Mouse (Mus musculus) thymus, postnatal 0 days (tissue): ENCODE measurements at regions not wholly inside any gene's neighbourhood (a gene's known extent, or its start where the extent isn't known, plus 50 kb on each side); places are given as distances from the start of the nearest gene placed in this dataset.

Source experiments
- DNase-seq: peaks from one replicate; pipeline ENCODE4 v3.0.0-alpha.2; 2015; ENCODE audit warnings: low spot score

GRCm38 (mm10) chr6:141134176-141134575 lies 114.9 kb upstream of the Pde3a start:
- DNase-seq, result no peak

DNA sequence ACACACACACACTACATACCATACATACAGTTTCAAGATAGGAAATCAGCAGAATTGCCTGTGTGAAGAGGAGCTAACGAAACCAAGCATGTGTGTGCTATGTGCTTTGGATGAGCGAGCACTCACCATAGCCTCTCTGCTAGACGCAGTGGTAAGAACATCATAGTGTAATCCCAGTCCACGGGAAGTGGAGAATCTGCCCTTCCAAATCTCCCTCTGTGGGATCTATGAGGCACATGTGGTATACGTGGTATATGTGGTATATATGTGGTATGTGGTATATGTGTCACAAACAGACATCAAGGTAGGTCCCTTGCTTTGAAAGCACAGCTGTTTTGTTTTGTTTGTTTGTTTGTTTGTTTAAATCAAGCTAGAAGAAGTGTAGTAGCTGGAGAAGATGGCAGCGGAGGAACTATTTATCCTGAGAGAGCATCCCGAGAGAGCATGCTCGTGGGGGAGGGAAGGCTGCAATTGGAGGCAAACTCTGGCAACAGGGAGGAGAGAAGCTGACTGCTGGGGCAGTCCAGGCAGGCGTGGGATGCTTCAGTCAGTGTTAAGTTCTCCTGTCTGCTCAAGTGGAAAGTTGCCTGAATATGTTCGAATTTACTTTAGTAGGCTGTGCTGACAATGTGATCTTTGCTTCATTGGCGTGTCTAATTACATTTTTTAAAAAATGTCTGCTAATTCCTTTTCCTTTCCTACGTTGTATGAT lies 112.2 kb upstream of the Pde3a start:
- no peak for DNase-seq

- DNase-seq, result no peak
Measured at GRCm38 (mm10) chr6:141141016-141141415, 108.1 kb upstream of the Pde3a start.

DNA sequence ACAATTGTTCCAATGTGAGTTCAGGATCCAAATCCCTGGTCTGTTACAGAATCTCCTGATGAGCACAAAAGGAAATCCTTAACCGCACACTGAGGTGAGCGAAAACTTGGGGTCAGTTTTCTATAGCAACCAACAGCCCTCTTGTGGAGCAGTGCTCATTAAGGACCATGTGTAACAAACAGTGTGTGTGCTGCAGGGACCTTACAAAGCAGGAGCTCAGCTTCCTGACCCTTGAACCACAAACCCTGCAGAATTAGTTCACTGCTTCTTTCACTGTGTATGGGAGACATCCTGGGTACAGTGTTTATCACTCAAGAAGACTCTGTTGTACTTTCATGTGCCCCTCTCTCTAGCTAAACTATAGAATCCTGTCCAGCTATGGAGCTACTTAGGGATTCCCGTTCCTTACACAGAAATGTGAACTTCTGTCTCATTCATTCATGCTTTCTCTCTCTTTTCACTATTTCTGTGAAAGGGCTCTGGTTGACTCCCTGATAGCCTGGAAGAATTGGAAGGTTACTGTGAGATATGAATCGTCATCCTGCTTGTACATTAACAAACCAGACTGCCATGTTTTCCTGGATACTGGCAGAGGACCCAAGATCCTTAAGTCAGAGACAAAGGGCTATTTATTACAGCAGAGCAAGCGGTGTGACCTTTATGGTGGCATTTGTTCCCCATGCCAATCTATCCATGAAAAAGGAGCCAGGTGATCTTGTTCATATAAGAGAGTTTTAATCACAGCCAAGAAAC lies 100.5 kb upstream of the Pde3a start:
- no peak for DNase-seq

- DNase-seq, result no peak
Measured at GRCm38 (mm10) chr6:141149170-141149917, 99.7 kb upstream of the Pde3a start.

- no peak for DNase-seq
Measured at GRCm38 (mm10) chr6:141159326-141159725, 89.7 kb upstream of the Pde3a start.

DNA sequence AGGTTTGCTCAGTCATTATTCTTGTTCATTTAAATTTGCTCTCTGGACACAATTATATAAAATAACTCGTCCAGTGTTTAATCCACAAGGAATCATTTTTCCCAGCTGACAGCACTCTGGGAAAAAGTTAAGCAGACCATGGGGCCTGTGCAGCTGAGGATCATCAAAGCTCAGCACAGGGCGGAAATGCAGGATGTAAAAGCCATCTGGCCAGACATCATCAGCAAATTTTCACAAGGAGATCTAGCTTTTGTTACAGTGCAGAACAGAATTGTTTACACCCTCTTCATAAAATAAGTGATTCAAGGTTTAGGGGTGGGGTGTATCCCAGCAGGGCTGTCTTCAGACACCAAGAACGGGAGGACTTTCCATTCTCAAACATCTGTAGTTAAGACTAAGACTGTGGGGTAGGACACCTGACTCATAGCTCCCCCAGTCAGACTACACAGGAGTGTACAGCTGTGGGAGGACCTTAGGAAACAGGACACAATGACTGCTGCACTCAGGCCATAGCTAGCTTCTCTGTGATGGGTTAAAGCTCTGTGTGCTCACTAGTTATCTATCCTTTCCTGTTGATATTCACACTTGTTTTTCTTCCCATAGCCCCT lies 87.3 kb upstream of the Pde3a start:
- DNase-seq, result no peak

DNA sequence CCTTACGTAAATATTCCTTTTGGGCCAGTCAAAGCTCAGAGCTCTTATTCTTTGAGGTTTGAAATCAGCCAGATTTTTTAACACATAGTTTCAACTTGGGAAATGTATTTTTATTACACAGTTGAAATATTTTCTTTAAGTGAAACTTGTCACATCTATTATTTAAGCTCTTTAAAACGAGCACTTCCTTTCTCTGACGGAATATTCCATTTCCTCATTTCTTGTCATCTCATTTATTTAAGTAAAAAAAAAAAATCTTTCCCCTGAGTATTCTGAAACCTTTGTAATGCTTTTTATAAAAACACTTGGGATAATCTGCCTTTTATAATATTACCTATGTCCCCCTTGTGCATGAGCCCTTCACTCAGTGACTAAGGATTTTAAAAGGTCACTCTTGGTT lies 81.8 kb upstream of the Pde3a start:
- DNase-seq, result no peak

GRCm38 (mm10) chr6:141168356-141168755 lies 80.7 kb upstream of the Pde3a start:
- no peak for DNase-seq

DNA sequence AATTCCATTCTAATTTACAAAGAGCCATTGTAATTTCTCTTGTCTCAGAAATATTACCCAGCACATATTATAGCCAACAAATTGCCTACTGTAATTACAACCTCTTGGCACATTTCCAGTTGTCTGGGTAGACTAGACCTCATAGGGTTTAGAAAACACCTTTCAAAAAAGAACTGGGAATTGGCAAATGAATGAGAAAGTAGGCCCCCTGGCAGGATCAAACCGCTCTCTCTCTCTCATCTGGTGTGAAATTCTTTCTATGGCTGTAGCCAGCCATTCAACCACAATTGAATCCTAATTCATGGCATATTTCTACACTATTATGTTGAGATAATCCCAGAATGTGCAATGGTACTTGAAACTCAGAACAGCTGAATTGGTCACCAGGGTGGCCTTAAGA lies 65.3 kb upstream of the Pde3a start:
- DNase-seq, result no peak

GRCm38 (mm10) chr6:141188036-141188435 lies 61.0 kb upstream of the Pde3a start:
- DNase-seq, result no peak

DNA sequence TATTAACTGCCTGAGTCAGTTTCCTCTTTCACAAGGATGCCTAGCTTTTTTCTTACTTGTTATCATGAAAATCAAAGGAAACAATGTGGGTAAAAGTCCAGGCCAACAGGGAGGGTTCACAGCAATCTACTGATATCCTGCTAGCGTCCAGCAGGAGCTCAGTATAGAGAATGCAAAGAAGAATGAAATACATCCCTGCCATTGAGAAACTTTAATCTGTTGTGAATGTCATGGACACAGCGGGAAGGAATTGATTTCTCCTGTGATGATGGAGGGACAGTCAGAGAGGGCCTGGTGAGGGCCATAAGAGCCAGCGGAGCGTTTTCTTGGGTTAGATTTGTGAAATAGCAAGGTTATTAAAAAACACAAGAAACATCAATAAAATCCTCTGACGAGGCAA lies 60.0 kb upstream of the Pde3a start:
- no peak for DNase-seq

GRCm38 (mm10) chr6:141189701-141190100 lies 59.4 kb upstream of the Pde3a start:
- no peak for DNase-seq

DNA sequence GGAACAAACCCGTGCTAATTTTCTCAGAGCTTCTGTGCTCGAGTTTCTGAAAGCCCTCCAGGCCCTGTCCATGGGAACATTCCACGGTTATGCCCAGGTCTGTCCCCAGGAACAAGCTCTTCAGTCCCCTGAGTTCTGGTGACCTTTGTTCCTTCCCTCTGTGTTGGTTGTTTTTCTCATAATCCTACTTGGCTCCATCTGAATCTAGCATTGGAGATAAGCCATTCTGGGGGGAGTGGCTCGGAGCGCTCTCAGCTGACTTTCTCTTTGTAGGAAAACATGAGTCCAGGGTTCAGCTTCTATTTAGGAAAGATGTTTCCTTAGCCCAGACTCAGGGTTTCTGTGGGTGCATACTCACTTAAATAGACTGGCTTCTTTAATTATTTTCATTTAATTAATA lies 58.7 kb upstream of the Pde3a start:
- no peak for DNase-seq

DNA sequence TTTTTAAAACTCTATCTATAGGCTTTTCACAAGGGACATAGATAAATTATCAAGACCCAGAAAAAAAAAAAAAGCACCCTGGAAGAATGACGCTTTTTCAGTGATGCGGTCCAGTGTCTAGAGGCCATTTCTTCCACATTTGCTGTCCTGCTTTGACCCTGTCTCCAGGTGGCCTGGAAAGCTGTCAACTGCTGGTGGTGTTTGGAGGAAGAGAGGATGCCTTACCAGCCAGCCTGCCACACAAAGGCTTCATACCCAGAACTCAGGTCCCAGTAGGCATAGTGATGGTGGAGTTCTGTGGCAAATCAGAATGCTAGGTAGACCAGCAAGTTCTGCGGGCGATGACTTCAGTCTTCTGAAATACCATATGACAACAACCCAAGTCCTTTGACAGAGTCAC lies 51.6 kb upstream of the Pde3a start:
- no peak for DNase-seq
